Mouse (Mus musculus) spleen, adult 18-20 months (tissue): ENCODE data around the gene Stx1b.
A peak's percentile ranks its signal among the peaks of the same experiment; 100 is the strongest.

Source experiments
- DNase-seq, 2 experiments: peaks; one replicate each; pipeline ENCODE4 v3.0.0; 2022; ENCODE audit warnings: mixed read lengths in 2 of 2

The Stx1b gene

GRCm38 (mm10) chr7:127815954-127816821, 8.2 kb downstream of the Stx1b start:
- DNase-seq = no peak

- no peak for DNase-seq
These were observed 9.2 kb downstream of the Stx1b start for GRCm38 (mm10) chr7:127815116-127815665.

- DNase-seq = no peak
These were observed 10.0 kb downstream of the Stx1b start for GRCm38 (mm10) chr7:127814241-127814921.

DNA sequence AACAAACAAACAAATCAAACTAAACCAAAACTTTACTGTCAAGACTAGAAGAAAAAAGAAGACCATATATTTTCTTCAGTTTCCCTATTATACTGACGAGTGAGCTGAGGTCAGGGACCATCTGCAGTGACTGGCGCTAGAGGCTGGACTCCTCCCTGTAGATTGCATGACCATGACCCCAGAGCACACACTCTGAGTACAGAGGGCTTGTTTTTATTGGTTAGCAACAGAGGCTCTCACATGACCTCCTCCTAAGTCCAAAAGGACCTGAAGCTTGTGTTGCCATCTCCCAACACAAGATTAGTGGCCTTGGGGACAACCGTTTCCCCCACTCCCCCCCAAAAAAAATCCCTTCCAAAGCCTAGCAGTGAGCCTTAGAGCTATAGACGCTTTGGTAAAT, 10.5 kb downstream of the Stx1b start:
- DNase-seq = no peak

DNA sequence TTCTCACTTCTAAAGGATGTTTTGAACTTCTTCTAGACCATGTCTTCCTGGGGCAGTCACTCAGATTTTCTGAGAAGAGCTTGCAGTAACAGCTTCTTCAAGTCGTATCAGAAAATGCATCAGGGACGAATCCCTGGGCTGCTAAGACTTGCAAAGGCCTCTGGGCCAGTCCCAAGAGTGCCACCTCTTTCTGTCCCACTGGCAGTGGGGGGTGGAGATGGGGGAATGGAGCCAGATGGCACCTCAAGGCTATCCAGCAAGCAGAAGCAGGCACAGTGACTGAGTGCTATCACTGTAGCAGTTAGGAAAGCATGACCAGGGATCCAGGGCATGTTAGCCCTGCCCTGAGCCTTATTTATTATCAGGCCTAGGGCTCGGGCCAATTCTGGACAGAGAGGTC, 12.1 kb downstream of the Stx1b start:
- DNase-seq = no peak

DNA sequence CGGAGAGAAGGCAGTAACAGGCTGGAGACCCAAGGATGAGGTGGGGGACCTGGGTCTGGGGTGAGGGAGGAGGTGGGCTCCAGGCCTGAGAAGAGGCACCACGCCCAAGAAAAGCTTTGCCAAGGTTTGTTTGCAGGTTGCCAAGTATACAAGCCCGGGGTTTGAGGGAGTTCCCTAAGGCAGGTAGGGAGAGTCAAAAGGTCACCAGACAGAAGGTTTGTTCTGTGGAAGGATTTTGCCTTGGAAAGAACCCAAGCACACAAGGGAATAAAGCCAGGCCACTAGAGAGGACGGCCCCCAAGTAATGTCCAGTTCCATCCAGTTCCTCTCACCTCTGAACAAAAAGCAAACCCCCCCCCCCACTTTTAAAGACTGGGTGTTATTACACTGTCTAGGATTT, 13.1 kb downstream of the Stx1b start:
- no peak for DNase-seq

- DNase-seq = no peak
These were observed 13.7 kb downstream of the Stx1b start for GRCm38 (mm10) chr7:127810650-127811049.

DNA sequence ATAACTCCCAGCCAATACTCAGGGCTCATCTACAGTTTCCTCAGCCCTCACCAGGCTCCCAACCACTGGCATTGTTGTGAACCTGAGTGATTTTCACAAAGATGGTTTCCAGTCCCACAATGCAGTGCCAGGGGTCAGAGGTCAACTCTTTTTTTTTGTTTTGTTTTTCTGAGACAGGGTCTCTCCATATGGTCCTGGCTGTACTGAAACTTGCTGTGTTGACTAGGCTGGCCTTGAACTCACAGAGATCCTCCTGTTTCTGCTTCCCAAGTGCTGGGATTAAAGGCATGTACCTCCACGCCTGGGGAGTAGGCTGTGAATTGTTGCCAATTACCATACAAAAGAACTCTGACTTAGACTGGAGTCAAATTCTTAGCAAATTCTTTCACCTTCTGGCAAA, 14.5 kb downstream of the Stx1b start:
- no peak for DNase-seq

DNA sequence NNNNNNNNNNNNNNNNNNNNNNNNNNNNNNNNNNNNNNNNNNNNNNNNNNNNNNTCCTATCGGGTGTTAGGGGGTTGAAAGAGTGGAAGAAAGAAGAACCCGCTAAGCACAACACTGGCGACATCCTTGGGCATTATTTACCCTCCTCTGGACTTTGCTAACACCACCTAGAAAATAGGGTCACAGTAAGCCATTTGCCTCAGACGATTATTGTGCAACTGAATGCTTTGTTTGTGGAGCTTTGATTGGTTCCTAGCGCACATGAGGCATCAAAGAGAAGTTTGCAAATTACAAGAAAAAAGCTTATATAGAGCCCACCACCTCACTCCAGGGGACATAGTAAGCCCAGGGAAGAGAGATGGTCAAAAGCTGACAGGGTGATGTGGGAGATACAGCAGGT, 15.5 kb downstream of the Stx1b start:
- DNase-seq = no peak

GRCm38 (mm10) chr7:127802313-127802712, 22.0 kb downstream of the Stx1b start:
- DNase-seq = no peak

DNA sequence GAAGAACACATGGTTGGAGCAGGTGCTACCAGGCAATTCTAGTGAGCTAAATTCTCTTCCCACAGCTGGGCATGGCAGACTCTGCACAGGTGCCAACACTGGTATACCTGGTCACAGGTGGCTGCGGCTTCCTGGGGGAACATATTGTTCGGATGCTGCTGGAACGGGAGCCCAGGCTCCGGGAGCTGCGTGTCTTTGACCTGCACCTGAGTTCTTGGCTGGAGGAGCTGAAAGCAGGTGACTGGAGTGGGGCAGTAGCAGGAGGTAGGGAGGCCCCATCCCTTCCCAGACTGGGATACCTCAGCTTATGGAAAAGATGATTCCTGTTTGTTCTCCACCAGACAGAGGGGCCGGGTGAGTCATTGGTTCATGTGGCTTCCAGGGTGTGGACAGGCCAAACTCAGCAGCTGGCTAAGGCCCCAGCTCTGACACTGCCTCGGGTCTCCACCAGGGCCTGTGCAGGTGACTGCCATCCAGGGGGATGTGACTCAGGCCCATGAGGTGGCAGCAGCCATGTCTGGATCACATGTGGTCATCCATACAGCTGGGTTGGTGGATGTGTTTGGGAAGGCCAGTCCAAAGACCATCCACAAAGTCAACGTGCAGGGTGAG, 23.2 kb downstream of the Stx1b start:
- no peak for DNase-seq

DNA sequence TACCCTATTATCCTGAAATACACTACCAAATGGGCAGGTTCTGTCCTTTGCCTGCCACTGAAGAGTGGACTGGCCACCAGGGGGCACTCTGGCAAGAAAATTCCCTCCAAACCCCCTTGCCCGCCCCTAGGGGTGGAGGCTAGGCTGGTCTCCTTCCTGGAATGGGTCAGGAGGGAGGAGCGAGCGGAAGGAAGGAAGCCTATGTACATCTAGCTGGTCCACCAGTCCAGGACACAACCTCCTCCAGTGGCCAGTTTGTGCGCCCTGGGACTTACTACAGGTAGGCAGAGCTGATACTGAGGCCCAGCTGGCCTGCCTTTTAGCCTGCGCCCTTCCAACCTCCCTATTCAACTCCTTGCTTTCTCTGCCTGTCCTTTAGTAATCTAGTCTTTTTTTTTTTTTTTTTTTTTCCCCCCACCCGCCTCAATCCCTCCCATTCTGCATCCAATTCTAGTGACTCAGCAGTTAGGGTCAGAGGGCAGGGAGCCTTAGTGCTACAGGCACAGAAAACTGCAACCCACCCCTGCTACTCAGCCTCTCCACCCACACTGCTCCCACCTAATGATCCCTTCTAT, 23.8 kb downstream of the Stx1b start, which contains the start of gene Hsd3b7:
Hsd3b7 (plus strand) TSS at position 170 of the 575 bp plus-strand sequence.
- DNase-seq = peak; percentile 63 to 78

DNA sequence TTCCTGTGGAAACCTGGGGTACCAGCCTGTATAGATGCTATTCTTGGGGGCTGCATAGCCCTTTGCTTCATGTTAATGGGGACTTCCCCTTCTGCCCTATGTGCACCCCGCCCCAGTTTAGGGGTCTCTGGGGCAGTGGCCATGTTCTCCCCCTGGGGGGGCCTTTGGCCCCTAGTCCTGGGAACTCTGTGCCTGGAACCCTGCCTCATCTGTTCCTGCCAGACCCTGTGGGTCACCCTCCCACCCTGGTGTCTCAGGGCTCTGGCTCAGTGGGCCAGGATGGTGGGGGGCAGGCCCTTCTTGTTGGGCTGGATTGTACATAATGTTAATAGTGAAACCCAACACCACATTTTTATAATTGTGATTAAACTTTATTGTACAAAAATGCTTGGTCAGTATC, 24.6 kb downstream of the Stx1b start:
- DNase-seq = no peak

- DNase-seq = no peak
These were observed 25.1 kb downstream of the Stx1b start for GRCm38 (mm10) chr7:127799211-127799610.

GRCm38 (mm10) chr7:127798591-127798990, 25.8 kb downstream of the Stx1b start:
- no peak for DNase-seq

GRCm38 (mm10) chr7:127797076-127797845, 27.1 kb downstream of the Stx1b start:
- no peak for DNase-seq

- no peak for DNase-seq
These were observed 39.0 kb downstream of the Stx1b start, which contains the start of gene Gm49388 for GRCm38 (mm10) chr7:127785308-127785707. TSS of gene Gm49388 (plus strand) at chr7:127785608.

- no peak for DNase-seq
These were observed 46.0 kb downstream of the Stx1b start for GRCm38 (mm10) chr7:127778350-127778749.

DNA sequence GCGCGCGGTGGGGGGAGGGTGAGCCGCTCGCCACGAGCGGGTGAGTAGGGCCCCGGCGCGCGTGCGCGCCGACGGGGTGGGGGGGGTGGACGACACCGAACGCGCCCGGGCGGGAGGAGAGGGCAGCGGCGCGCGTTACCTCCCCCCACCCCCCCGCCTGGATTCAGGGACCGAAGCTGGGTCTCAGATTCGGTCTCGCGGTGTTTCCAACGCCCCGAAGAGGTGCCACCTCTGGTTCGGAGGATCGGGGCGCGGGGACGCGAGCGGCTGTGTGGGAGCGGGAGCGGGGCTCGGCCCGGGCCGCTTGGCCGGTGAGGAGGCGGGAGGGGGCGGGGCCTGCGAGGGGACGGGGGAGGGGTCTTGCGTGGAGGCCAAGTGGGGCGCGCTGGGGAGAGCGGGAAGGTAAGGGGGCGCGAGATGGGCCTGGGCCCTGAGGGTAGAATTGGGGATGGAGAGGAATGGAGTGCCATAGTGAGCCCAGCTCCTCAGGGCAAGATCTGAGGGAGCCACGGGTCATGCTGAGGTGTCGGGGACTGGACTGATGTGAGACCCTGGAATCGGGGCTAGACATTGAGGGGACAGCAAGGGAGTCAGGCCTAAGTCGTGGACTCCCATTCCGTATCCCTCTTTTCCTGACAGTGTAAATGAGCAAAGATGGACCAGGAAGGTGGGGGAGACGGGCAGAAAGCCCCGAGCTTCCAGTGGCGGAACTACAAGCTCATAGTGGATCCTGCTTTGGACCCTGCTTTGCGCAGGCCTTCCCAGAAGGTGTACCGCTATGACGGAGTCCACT, 46.7 kb downstream of the Stx1b start:
- peak; percentile 45 to 57 for DNase-seq

DNA sequence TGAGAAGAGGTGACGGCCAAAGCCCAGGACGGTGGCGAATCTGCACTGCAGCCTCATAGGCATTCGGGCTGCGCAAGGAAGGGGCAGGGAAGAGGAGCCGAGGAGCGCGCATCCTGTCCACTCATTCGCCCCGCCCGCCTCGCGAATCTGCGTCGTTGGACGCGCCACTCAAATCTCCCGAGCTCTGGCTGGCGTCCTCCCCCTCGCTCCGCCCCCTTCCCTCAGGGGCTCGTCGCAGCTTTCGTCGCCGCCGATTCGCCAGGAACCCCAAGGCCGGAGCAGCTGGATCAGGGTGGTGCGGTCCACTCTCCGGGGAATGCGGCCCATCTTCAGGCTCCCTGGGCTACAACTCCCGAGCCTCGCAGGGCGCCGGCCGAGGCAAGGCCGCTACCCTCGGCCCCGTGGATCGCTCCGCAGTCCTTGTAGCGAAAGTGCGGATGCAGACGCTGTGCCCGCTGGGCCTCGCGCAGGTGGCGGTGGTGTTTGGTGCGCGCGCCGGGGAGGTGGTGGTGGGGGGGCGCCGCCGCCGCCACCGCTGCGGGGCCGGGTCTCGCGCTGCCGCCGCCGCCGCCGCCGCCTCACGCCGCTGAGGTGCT, 47.4 kb downstream of the Stx1b start:
- peak; percentile 92 to 95 for DNase-seq

DNA sequence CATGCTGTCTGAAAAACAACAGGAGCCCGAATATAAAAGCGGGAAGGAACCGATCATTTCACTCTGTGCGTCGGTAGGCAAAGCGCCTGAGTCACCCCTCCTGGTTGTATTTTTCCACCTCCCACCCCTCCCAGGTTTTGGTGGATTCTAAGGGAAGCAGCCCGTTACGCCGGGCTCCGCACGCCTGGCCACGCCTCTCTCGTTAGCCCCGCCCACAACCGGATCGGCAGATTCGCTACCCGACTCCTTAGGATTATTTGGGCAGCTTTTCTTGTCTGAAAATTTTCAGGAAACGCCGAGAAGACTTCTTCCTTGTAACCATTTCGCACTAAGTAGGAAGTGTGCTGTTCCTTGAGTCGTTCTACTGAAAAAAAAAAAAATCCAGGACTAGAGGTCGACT, 47.9 kb downstream of the Stx1b start, which contains the start of gene Setd1a:
Setd1a (plus strand) TSS at position 245 of the 400 bp plus-strand sequence.
- peak; percentile 71 to 88 for DNase-seq
